Mouse (Mus musculus) heart, embryonic 11.5 days (tissue): ENCODE results near the gene Nfkb1. TPM values are rescaled to one million over a fixed set of nuclear protein-coding genes. Genes with fewer than 3 reads are reported as not detected.

ENCODE experiments used
- ATAC-seq: fragments of 200-750 bp; cut with Nextera tagmentation; replicated peaks from 2 replicates; pipeline ENCODE4 v1.8.0; 2017; ENCODE audit warnings: moderate library complexity; ENCODE audit not compliant: insufficient number of reproducible peaks, low FRiP score, low TSS enrichment
- H3K27ac ChIP-seq: fragments of 300-500 bp; sonication (generic); 2 replicates; pipeline ENCODE4 v1.5.1; 2014; ENCODE audit warnings: mild to moderate bottlenecking, low read depth, low read length
- H3K27me3 ChIP-seq: fragments of 300-500 bp; sonication (generic); 2 replicates; pipeline ENCODE4 v1.6.1; 2014; ENCODE audit warnings: mild to moderate bottlenecking, low read length, mixed read lengths; ENCODE audit not compliant: control insufficient read depth, insufficient read depth
- H3K36me3 ChIP-seq: fragments of 300-500 bp; sonication (generic); 2 replicates; pipeline ENCODE4 v1.6.1; 2014; ENCODE audit warnings: mild to moderate bottlenecking, low read length, moderate library complexity, mixed read lengths; ENCODE audit not compliant: control insufficient read depth, insufficient read depth
- H3K4me1 ChIP-seq: fragments of 300-500 bp; sonication (generic); 2 replicates; pipeline ENCODE4 v1.6.1; 2014; ENCODE audit warnings: low read length; ENCODE audit not compliant: control insufficient read depth, insufficient read depth
- H3K4me2 ChIP-seq: fragments of 300-500 bp; sonication (generic); 2 replicates; pipeline ENCODE4 v1.6.1; 2014; ENCODE audit warnings: mild to moderate bottlenecking, moderate library complexity
- H3K4me3 ChIP-seq: fragments of 300-500 bp; sonication (generic); 2 replicates; pipeline ENCODE4 v1.5.1; 2014; ENCODE audit warnings: low read depth, low read length
- H3K9ac ChIP-seq: fragments of 300-500 bp; sonication (generic); 2 replicates; pipeline ENCODE4 v1.6.1; 2014; ENCODE audit warnings: mild to moderate bottlenecking, low read depth, low read length, moderate library complexity
- H3K9me3 ChIP-seq: fragments of 300-500 bp; sonication (generic); replicated peaks from 2 replicates; pipeline ENCODE4 v1.6.1; 2016; ENCODE audit warnings: low read length; ENCODE audit not compliant: control insufficient read depth
- WGBS: fragments of 180-500 bp; shearing (Covaris S2); extraction: QIAGEN DNeasy Blood & Tissue Kit; methylation state at CpG from one replicate; pipeline ENCODE4 v1.1.7; 2014; ENCODE audit not compliant: insufficient replicate concordance; 5-methylcytosine and 5-hydroxymethylcytosine counted together
- polyA plus RNA-seq: library from polyadenylated mRNA; unstranded; fragments of >200 nt; fragmentation: Nextera tagmentation; extraction: Ambion mirVana; gene quantifications from 2 replicates; pipeline ENCODE4 v1.2.1, GENCODE M21; 2014

The Nfkb1 gene
- polyA plus RNA-seq, 1 experiment from 2014 or later: 17.8 TPM

DNA sequence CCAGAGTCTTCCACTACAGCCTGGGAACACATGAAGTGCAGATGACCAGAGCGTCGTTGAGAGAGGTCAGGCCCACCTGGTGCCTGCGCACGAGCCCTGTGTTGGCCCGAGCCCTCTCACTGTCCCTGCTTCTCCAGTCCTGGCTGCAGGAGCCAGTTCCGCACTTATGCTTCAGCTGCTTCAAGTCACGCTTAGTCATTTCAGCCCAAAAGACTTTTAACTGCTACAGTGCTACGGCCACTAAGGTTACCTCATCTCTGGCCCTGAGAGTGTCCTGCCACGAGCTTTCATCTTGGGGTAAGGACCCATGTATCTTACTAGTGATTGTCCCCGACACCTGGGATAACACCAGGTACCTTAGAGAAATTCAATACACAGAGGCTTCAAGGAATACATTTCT is 36.0 kb upstream of the Nfkb1 start:
- WGBS: 81% methylated on average over 10 of the region's 10 CpGs
- no peak for ATAC-seq
- H3K27me3 ChIP-seq: no peaks in the 10 kb centered on the region

DNA sequence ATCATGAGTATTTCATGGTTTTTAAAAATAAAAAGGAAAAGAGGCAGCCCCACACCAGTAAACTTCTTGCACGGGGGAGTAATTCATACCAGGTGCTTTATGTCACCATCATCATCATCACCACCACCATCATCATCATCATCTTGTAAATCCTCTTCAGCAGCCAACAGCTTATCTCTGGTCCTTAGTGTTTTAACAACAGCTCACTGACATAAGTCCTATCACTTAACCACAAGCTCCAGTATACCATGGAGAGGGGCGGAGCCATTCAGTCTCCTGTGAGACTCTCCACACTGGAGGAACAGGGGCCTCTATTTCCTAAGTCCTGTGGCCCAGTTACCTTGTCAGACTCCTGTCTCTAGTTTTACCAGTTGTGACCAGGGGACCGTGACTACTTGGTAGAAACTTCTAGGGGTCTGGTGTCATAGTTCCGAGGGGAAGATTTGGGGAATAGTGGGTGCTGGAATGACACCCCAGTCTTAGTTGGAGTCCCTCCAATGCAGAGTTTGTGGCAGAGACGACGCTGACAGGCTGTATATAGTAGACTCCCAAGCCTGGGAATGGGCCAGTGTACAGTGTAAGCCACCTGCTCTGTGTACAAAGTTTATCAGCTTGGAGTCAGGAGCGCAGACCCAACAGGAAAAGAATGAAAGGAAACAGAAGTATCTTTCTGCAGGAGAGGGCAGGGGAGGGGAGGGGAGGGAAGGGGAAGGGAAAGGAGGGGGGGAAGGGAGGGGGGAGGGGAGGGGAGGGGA is 35.4 kb upstream of the Nfkb1 start:
- no peaks in the 10 kb centered on the region for H3K36me3 ChIP-seq
- H3K4me3 ChIP-seq: no peak overlapping the region
- no peak overlapping the region for H3K4me2 ChIP-seq
- ATAC-seq: no peak
- peaks cover 7% of the 10 kb centered on the region for H3K4me1 ChIP-seq
- no peak overlapping the region for H3K9ac ChIP-seq
- H3K27me3 ChIP-seq: no peaks in the 10 kb centered on the region
- no peaks in the 10 kb centered on the region for H3K9me3 ChIP-seq
- WGBS: 61% methylated on average over 7 of the region's 7 CpGs
- H3K27ac ChIP-seq: no peak overlapping the region

More for the DNA sequence above, 36.0 kb upstream of the Nfkb1 start:
- no peak overlapping the region for H3K9ac ChIP-seq
- no peak overlapping the region for H3K27ac ChIP-seq
- H3K4me1 ChIP-seq: peaks cover 7% of the 10 kb centered on the region
- H3K4me3 ChIP-seq: no peak overlapping the region
- H3K4me2 ChIP-seq: no peak overlapping the region
- H3K9me3 ChIP-seq: no peaks in the 10 kb centered on the region
- H3K36me3 ChIP-seq: no peaks in the 10 kb centered on the region

DNA sequence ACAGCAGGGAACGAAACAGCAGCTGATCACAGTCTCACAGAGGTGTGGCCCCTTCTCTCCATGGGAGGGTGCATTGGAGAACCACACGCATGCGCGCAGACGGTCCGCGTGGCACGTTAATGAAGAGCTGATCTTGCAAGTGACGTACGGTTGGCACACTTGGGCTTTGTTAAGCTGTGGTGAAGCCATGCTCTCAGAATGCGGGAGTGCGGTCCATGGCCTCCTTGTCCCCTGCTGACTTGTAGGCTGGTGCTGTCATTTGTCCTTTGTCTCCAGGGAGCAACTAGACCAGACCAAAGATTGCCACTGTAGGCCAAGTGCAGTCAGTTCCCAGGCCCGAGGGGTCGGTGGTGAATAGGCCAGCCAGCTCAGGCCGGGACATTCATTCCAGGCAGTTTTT is 34.7 kb upstream of the Nfkb1 start:
- no peak overlapping the region for H3K27ac ChIP-seq
- H3K4me3 ChIP-seq: no peak overlapping the region
- no peak for ATAC-seq
- no peak overlapping the region for H3K9ac ChIP-seq
- H3K9me3 ChIP-seq: no peaks in the 10 kb centered on the region
- no peaks in the 10 kb centered on the region for H3K27me3 ChIP-seq
- H3K4me2 ChIP-seq: no peak overlapping the region
- no peaks in the 10 kb centered on the region for H3K36me3 ChIP-seq
- WGBS: 81% methylated on average over 15 of the region's 15 CpGs
- peaks cover 7% of the 10 kb centered on the region for H3K4me1 ChIP-seq

GRCm38 (mm10) chr3:135722104-135722503 is 30.8 kb upstream of the Nfkb1 start:
- ATAC-seq: no peak
- 87% methylated on average over 2 of the region's 2 CpGs for WGBS
- no peaks in the 10 kb centered on the region for H3K36me3 ChIP-seq
- no peak overlapping the region for H3K4me2 ChIP-seq
- H3K4me1 ChIP-seq: peaks cover 8% of the 10 kb centered on the region
- H3K4me3 ChIP-seq: no peak overlapping the region
- no peak overlapping the region for H3K9ac ChIP-seq
- no peak overlapping the region for H3K27ac ChIP-seq
- no peaks in the 10 kb centered on the region for H3K27me3 ChIP-seq
- no peaks in the 10 kb centered on the region for H3K9me3 ChIP-seq

GRCm38 (mm10) chr3:135719969-135720368 is 28.6 kb upstream of the Nfkb1 start:
- H3K4me2 ChIP-seq: no peak overlapping the region
- no peak overlapping the region for H3K9ac ChIP-seq
- H3K36me3 ChIP-seq: no peaks in the 10 kb centered on the region
- no peaks in the 10 kb centered on the region for H3K27me3 ChIP-seq
- peaks cover 5% of the 10 kb centered on the region for H3K4me1 ChIP-seq
- no peak overlapping the region for H3K4me3 ChIP-seq
- H3K27ac ChIP-seq: no peak overlapping the region
- WGBS: 89% methylated on average over 3 of the region's 3 CpGs
- H3K9me3 ChIP-seq: no peaks in the 10 kb centered on the region
- ATAC-seq: no peak

DNA sequence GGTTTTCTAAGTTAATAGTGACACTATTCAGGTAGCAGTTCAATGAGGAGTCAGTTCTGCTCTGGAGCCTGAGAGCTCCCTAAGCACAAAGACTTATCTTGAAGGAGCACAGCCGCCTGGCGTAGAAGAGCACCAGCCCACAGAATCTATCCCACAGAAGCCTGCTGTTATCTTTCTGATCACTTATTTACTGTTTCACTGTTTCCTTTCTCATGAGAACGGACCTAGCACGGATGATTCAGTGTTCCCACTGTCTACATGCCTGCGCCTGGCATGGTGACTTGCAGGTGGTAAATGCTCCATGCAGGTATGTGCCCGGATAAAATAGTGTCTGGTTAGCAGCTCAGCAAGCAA is 27.8 kb upstream of the Nfkb1 start:
- no peaks in the 10 kb centered on the region for H3K36me3 ChIP-seq
- H3K9ac ChIP-seq: no peak overlapping the region
- no peaks in the 10 kb centered on the region for H3K9me3 ChIP-seq
- WGBS: 55% methylated on average over 6 of the region's 6 CpGs
- ATAC-seq: no peak
- H3K4me1 ChIP-seq: peaks cover 5% of the 10 kb centered on the region
- H3K27me3 ChIP-seq: no peaks in the 10 kb centered on the region
- H3K27ac ChIP-seq: no peak overlapping the region
- no peak overlapping the region for H3K4me2 ChIP-seq
- H3K4me3 ChIP-seq: no peak overlapping the region

- Histone ChIP-seq H3K27ac (no peak overlapping the region), H3K9me3 (no peaks in the 10 kb centered on the region), H3K4me1 (peaks cover 5% of the 10 kb centered on the region), H3K4me2 (no peak overlapping the region), H3K4me3 (no peak overlapping the region), H3K36me3 (no peaks in the 10 kb centered on the region), H3K9ac (no peak overlapping the region), H3K27me3 (no peaks in the 10 kb centered on the region)
- 55% methylated on average over 6 of the region's 6 CpGs for WGBS
- no peak for ATAC-seq
These were observed 27.2 kb upstream of the Nfkb1 start for GRCm38 (mm10) chr3:135718323-135719178.

DNA sequence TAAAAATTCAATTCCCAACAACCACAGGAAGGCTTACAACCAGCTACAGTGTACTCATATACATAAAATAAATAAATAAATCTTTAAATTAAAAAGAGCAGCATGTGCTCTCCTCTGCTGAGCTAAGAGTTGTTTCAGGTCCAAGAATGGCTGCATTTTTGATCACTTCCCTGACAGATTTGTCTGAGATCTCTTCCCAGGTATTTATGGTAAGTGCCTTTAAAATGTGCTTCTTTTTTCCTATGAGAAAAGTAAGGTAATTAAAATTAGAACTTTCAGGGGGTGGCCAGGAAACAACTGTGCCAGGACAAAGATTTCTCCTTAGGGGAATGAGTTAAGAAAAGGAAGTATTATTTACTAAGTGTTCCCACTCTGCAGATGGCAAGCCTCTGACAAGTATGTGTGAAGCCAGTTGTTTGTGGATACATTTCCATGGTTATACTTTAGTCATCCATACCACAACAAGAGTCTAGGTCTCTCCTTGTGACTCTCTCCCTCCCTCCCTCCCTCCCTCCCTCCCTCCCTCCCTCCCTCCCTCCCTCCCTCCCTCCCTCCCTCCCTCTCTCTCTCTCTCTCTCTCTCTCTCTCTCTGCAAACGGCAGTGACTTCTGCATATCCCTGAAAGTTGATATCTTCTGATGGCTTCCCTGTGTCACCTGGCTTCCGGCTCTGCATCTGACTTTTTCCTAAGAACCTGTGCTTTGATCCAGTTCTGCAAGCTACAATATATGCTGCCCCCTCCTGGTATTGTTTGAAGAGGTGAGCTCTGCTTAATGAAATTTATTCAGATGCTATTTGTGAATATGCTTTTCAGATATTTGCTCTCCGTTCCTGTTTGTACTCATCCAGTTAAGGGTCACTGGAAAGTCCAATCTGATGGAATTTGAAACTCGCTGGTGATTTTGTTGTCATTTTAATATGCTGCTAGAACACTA is 21.9 kb upstream of the Nfkb1 start:
- H3K4me3 ChIP-seq: no peak overlapping the region
- no peak overlapping the region for H3K9ac ChIP-seq
- H3K4me1 ChIP-seq: peaks cover 1% of the 10 kb centered on the region; the same call in 1 of the 2 replicates
- H3K4me2 ChIP-seq: no peak overlapping the region
- no peak for ATAC-seq
- no peaks in the 10 kb centered on the region for H3K9me3 ChIP-seq
- H3K27me3 ChIP-seq: no peaks in the 10 kb centered on the region
- no peak overlapping the region for H3K27ac ChIP-seq
- WGBS: 34% methylated on average over 4 of the region's 4 CpGs
- H3K36me3 ChIP-seq: no peaks in the 10 kb centered on the region
